Mouse (Mus musculus): ENCODE measurements around the gene Sbno2.
A peak's percentile ranks its signal among the peaks of the same experiment; 100 is the strongest.

The Sbno2 gene

GRCm38 (mm10) chr10:80036832-80037231 lies 68.5 kb downstream of the Sbno2 start:
- no peak for DNase-seq (ENCODE audit: low read depth, low spot score)

DNA sequence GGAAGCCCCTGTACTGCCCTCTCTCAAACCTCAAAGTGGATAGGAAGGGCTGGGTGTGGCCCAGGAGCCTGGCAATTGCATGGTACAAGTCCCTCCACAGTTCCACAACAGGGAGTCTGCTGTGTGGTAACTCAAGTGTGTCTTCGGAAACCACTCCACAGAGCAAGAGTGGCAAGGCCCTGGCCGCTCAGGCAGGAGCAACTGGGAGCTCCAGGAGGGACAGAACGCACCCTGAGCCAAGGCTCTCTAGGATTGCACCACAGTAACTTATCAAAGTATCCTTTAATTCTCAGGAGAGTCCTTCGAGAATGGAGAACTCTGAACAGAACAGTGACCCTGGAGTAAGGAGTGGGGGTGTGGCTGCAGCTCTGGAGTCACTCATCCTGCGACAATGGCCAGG lies 69.7 kb downstream of the Sbno2 start:
- no peak for DNase-seq (ENCODE audit: low read depth, low spot score)

DNA sequence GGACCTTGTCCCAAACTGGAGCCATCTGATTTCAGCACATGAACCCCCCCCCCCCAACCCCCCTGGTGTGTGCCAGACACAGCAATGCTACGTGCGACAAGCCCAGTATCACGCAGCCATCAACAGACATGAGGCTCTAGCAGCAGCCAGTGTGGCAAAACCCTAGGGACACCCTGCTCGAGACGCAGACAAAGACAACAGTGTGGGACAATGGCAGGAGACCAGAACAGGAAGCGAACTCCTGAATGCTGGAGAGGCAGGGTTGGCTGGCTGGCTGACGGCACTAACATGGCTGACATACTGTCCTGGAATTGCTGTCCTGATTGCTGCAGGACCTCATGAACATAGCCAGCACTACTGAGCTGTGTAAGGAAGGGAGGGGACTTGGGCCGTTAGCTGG lies 70.2 kb downstream of the Sbno2 start:
- no peak for DNase-seq (ENCODE audit: low read depth, low spot score)

GRCm38 (mm10) chr10:80033511-80034391 lies 71.6 kb downstream of the Sbno2 start:
- peak; percentile 57 for DNase-seq (ENCODE audit: low read depth, low spot score)

GRCm38 (mm10) chr10:80032799-80033480 lies 72.4 kb downstream of the Sbno2 start:
- peak; percentile 54 for DNase-seq (ENCODE audit: low read depth, low spot score)

- no peak for DNase-seq (ENCODE audit: low read depth, low spot score)
These were observed 74.6 kb downstream of the Sbno2 start for GRCm38 (mm10) chr10:80030736-80031135.

DNA sequence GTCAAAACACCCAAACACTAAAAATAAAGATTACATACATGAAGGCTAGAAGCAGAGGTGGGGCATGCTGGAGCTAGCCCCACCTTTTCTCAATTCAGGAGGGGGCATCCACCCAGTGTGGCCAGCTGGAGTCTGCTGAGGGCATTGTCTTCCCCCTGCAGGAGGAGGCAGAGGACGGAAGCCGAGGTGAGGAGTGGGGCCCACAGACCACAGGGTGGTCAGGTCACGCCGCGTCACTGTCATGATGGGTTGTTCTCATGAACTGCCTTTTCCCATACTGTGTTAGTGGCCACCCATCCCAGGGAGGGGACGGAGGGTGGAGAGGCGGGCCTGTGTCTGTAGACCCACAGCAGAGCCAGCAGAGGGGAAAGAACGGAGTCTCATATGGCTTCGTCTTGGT lies 75.2 kb downstream of the Sbno2 start:
- DNase-seq (ENCODE audit: low read depth, low spot score) = no peak

DNA sequence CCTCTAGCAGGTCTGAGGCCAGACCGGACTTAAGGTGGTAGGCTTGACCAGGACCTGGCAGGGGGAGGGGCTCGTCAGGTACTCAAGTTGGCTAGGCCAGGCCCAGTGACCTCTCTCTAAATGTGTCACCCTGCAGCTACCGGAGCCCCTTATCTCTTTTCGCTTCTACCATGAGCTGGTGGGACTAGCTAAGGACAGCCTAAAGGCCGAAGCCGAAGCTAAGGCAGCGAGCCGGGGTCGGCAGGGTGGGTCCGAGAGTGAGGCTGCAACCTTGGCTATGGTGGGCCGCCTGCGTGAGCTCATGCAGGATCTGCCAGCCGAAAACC lies 76.9 kb downstream of the Sbno2 start:
- DNase-seq (ENCODE audit: low read depth, low spot score) = no peak

DNA sequence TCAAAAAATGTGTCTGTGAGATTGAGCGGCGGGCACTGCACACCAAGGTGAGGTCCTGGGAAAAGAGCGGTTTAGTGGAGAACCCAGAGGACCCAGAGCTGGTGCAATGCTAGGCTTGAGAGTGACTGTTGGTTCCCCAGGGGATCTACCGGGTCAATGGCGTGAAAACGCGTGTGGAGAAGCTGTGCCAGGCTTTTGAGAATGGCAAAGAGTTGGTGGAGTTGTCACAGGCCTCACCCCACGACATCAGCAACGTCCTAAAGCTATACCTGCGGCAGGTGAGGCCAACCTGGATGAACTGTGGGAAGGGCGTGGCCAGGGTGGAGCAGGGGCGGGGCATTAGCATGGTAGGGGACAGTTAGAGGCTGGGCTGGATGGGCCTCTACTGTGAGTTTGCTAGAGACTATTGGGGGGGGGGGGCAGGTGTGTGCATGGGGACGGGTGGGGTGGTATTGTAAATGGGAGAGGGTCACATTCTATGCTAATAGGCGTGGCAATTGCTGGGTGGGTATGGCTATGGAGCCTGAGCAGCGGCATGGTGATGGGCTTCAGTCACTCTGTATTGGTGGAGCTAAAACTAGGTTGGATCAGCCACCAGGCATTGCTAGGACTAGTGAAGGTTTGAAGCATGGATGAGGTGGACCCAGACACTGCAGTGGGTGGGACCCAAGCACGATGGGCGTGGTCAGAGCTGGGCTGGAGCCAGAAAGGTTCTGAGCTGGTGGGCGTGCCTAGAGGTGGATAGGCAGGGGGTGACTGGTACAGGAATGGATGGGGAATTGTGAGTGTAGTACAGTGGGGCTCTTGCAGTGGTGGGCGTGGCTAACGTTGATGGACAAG lies 77.5 kb downstream of the Sbno2 start:
- DNase-seq (ENCODE audit: low read depth, low spot score) = no peak

DNA sequence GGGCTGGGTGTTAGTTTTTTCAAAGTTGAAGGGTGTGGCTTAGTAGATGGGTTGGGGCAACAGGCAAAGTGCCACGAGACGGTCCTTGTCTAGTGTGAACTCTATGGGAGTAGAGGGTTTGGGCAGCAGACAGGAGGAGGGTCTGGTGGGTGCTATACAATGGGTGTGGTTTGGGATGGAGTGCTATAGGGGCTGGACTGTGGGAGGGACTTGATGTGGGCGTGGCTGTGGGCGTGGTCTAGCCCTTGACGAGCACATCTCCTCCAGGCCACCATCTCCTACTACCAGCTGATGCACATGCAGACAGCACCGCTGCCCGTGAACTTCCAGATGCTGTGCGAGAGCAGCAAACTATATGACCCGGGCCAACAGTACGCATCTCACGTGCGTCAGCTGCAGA lies 79.5 kb downstream of the Sbno2 start:
- no peak for DNase-seq (ENCODE audit: low read depth, low spot score)

GRCm38 (mm10) chr10:80025463-80025862 lies 79.9 kb downstream of the Sbno2 start:
- DNase-seq (ENCODE audit: low read depth, low spot score) = no peak

DNA sequence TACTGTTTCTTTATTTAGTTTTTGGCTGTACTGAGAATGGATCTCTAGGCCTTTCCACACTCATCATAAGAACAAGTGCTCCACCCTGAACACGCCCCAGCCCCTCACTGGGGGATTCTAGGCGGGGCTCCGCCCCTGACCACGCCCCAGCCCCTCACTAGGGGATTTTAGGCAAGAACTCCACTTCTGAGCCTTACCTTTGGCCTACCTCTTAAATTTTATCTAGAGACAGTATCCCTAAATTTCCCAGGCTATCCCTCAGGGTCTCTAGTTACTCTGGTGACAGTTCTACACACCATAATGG lies 80.4 kb downstream of the Sbno2 start:
- no peak for DNase-seq (ENCODE audit: low read depth, low spot score)

GRCm38 (mm10) chr10:80024229-80025043 lies 80.9 kb downstream of the Sbno2 start:
- DNase-seq (ENCODE audit: low read depth, low spot score) = no peak

GRCm38 (mm10) chr10:80023758-80024157 lies 81.6 kb downstream of the Sbno2 start:
- no peak for DNase-seq (ENCODE audit: low read depth, low spot score)

- no peak for DNase-seq (ENCODE audit: low read depth, low spot score)
These were observed 82.6 kb downstream of the Sbno2 start for GRCm38 (mm10) chr10:80022806-80023205.

GRCm38 (mm10) chr10:80022164-80022563 lies 83.2 kb downstream of the Sbno2 start:
- no peak for DNase-seq (ENCODE audit: low read depth, low spot score)

DNA sequence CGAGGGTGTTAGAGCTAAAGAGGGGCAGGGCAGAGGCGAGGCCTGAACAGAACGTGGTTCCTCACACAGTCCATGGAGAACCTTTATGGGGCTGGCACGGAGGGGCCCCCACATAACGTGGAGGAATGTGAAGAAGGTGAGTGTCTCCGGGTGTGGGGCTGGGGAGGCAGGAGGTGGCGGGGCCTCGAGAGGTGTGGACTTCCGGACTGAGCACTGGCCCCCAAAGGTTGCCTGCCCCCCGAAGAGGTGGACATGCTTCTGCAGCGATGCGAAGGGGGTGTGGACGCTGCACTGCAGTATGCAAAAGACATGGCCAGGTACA lies 84.1 kb downstream of the Sbno2 start:
- DNase-seq (ENCODE audit: low read depth, low spot score) = no peak

DNA sequence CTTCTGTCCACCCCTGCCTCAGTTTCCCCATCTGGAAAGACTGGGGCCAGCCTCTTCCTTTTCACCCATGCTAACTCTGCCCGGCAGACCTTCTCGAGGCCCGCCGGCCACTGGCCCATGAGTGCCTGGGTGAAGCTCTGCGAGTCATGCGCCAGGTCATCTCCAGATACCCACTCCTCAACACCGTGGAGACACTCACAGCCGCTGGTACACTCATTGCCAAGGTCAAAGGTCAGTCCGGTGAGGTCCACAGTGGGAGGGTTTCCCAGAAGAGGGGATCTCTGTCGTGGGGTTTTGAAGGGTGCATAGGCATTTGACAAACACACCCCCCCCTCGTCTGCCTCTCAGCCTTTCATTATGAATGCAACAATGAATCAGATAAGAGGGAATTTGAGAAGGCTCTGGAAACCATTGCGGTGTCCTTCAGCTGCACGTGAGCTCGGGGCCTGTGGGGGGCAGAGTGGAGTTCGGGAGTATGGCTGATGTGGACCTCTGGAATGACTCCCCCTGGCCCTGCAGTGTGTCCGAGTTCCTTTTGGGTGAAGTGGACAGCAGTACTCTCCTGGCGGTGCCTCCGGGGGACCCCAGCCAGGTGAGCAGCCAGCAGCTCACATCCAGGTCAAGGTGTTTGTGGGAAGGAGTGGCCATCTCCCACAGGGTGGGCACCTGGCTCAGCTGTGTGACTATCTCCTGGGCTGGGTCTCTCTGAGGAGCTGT lies 84.6 kb downstream of the Sbno2 start:
- DNase-seq (ENCODE audit: low read depth, low spot score) = no peak

GRCm38 (mm10) chr10:80020191-80020590 lies 85.2 kb downstream of the Sbno2 start:
- DNase-seq (ENCODE audit: low read depth, low spot score) = no peak

DNA sequence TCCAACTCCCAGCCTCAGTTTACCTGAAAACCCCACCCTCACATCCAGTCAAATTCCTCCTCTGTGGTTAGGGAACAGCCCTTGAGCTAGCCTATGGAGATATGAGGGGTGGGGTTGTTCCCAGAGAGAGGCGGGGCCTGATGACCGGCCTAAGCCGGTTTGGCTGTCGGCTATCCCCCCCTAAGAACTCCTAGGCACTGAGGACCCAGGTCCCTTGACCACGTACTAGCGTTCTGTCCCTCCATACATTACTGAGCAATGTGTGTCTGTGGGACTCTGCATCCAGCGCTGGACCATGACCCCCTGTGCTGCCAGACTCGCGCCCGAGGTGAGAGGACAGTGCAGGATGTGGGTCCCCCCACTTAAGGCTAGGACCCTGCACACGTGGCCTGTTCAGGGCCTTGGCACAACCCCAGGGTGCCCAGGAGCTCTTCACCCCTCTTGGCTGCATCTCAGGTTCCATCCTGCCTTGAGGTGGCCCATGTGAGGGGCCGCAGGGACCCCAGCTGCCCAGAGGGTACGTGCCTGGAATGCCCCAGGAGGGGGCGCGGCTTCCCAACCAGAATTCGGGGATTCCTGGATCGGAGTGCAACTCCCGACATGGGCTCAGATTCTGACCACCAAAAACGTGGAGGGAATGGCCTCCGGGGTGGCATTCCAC lies 85.8 kb downstream of the Sbno2 start:
- no peak for DNase-seq (ENCODE audit: low read depth, low spot score)
